In the genomic region with DNA sequence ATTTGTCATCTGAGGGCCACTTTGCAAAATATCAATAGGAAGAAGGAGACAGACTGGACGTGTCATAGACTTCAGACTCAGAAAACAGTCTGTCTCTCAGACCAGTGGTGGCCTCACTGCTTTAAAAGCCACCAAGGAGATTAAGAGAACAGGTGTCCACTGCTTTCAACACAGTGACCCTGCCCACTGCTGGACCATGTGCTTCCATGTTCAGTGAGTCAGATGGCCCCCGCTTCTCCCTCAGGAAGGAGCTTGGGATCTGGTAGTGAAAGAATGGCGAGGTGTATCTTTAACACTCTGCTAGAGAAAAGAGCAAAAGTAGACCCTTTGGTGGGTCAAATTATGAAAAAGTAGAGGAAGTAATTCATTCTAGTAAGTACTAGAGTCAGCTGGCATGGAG, we compare ENCODE assay signal across 18 mouse cellular contexts. TPM values are rescaled to one million over a fixed set of nuclear protein-coding genes. Genes with fewer than 3 reads are reported as not detected.
A peak's percentile ranks its signal among the peaks of the same experiment; 100 is the strongest.
DNase-seq lines count a peak whose midpoint lies in the region.
"Had no signal": no experiment of that assay in that cellular context is flagged by ENCODE, and none has a peak within 500 bp of the region (broad histone marks: within the 10 kb centered on the region; RNA-seq: fewer than 3 reads in every experiment).

No protein-coding gene starts in this region.

- intact Hi-C loops in heart, postnatal 10 days (cut with DNase I), result no loop called here

- DNase-seq in heart, adult 11 months, result peak; percentile 82
- no peak for DNase-seq in heart, postnatal 10 days
- DNase-seq: adrenal gland, adult 2 months; adrenal gland, adult 8-10 months; adrenal gland, postnatal 10 days; adrenal gland, postnatal 14 days; adrenal gland, postnatal 25 days; adrenal gland, postnatal 36 days; B cell, adult 2 months; cerebellum, adult 11 months; cerebellum, adult 11-12 months; cerebellum, adult 18-20 months; cerebellum, adult 2 months had no signal

RNA-seq across cellular contexts. Expression of gene Pmp22, which starts 18.5 kb away (rescaled TPM):
- 100 to 1,000 TPM in 1 of 2 experiments, 10 to 100 TPM in 1; 81.7 to 120 TPM for total RNA-seq in heart, postnatal 10 days (2021)
- total RNA-seq: CH12.LX, MEL had no signal

RNA-seq across cellular contexts. Expression of gene Tekt3, which starts 48.9 kb away (rescaled TPM):
- total RNA-seq in heart, postnatal 10 days (2021), result not detected
- total RNA-seq: adrenal gland, adult 18-20 months; adrenal gland, adult 2 months; adrenal gland, adult 8-10 months; adrenal gland, postnatal 10 days; adrenal gland, postnatal 14 days; adrenal gland, postnatal 36 days; adrenal gland, postnatal 4 days; CH12.LX; ES-E14; MEL had no signal
